Mouse (Mus musculus) hindbrain, embryonic 16.5 days (tissue): ENCODE data around the gene Prss44. TPM values are rescaled to one million over a fixed set of nuclear protein-coding genes. Genes with fewer than 3 reads are reported as not detected.

Experiments
- polyA plus RNA-seq: library from polyadenylated mRNA; unstranded; fragments of >200 nt; fragmentation: Nextera tagmentation; extraction: Ambion mirVana; gene quantifications from 2 replicates; pipeline ENCODE4 v1.2.1, GENCODE M21; 2015

Prss44 gene
- polyA plus RNA-seq, 1 experiment from 2014 or later: not detected

Other genes with a start within 250 kb of the Prss44 start
- gene Nradd, start 189.5 kb upstream of the Prss44 start, polyA plus RNA-seq: 25.8 and 30.1 TPM in 2 replicates
- gene Nbeal2, start 159.8 kb upstream of the Prss44 start, polyA plus RNA-seq: 3.2 and 4.8 TPM in 2 replicates
- gene Ccdc12, start 157.5 kb upstream of the Prss44 start, polyA plus RNA-seq: 88.5 and 101 TPM in 2 replicates
- 1.1 and 2.3 TPM in 2 replicates for gene Myl3, start 72.1 kb upstream of the Prss44 start, polyA plus RNA-seq
- 12.3 and 13.6 TPM in 2 replicates for gene Pth1r, start 66.8 kb upstream of the Prss44 start, polyA plus RNA-seq
- not detected in 2 replicates for gene Prss42, start 15.8 kb upstream of the Prss44 start, polyA plus RNA-seq
- 0.06 TPM in 1 of 2 replicates, not detected in the other for gene Prss43, start 12.7 kb downstream of the Prss44 start, polyA plus RNA-seq
- gene Prss45, start 20.6 kb downstream of the Prss44 start, polyA plus RNA-seq: 0.12 and 0.29 TPM in 2 replicates
- not detected in 2 replicates for gene Prss46, start 30.5 kb downstream of the Prss44 start, polyA plus RNA-seq
- gene Prss50, start 44.0 kb downstream of the Prss44 start, polyA plus RNA-seq: 0.49 and 0.71 TPM in 2 replicates
- 2.1 and 2.7 TPM in 2 replicates for gene Als2cl, start 65.9 kb downstream of the Prss44 start, polyA plus RNA-seq
- gene Tmie, start 66.1 kb downstream of the Prss44 start, polyA plus RNA-seq: 5.2 and 6.2 TPM in 2 replicates
- gene Fam240a, start 102.9 kb downstream of the Prss44 start, polyA plus RNA-seq: not detected in 2 replicates
- 0.20 and 0.28 TPM in 2 replicates for gene Tdgf1, start 132.2 kb downstream of the Prss44 start, polyA plus RNA-seq
- 1.1 and 1.2 TPM in 2 replicates for gene Lrrc2, start 137.6 kb downstream of the Prss44 start, polyA plus RNA-seq
- gene Rtp3, start 176.6 kb downstream of the Prss44 start, polyA plus RNA-seq: not detected in 2 replicates
- gene Ltf, start 205.3 kb downstream of the Prss44 start, polyA plus RNA-seq: 1.0 and 1.3 TPM in 2 replicates
- gene Ccrl2, start 243.5 kb downstream of the Prss44 start, polyA plus RNA-seq: 0.86 and 1.2 TPM in 2 replicates